Mouse (Mus musculus) bone marrow, adult 2 months (tissue): ENCODE data around the gene Arhgap25. TPM values are rescaled to one million over a fixed set of nuclear protein-coding genes. Genes with fewer than 3 reads are reported as not detected.
"Not testable (repeated sequence)": the region's sequence is repeated elsewhere in the genome, so short reads cannot be mapped to it uniquely, and the experiment has no call there.

Experiments used
- H3K27ac ChIP-seq: fragments of 200-500 bp; 2 replicates; pipeline ENCODE4 v1.5.1; 2012; ENCODE audit warnings: low read depth, mild to moderate bottlenecking, control low read depth, inconsistent platforms, low read length; ENCODE audit not compliant: control insufficient read depth, poor library complexity, insufficient read depth
- H3K4me1 ChIP-seq: fragments of 200-500 bp; 2 replicates; pipeline ENCODE4 v1.6.1; 2011; ENCODE audit warnings: low read length; ENCODE audit not compliant: control insufficient read depth, insufficient read depth
- H3K4me3 ChIP-seq: fragments of 200-500 bp; replicated peaks from 2 replicates; pipeline ENCODE3; 2011; ENCODE audit warnings: mild to moderate bottlenecking, low read depth, low read length, control low read depth; ENCODE audit not compliant: control insufficient read depth
- CTCF ChIP-seq: fragments of 200-500 bp; IDR thresholded peaks from 2 replicates; pipeline ENCODE4 v1.5.1; 2011; ENCODE audit warnings: low read length, control low read depth; ENCODE audit not compliant: control insufficient read depth, insufficient read depth
- POLR2A ChIP-seq: fragments of 200-500 bp; IDR thresholded peaks from 2 replicates; pipeline ENCODE4 v1.6.1; 2011; ENCODE audit warnings: low read depth, mild to moderate bottlenecking, control low read depth, low read length, borderline replicate concordance; ENCODE audit not compliant: control insufficient read depth
- WGBS: fragments of 180-500 bp; shearing (Covaris S2); methylation state at CpG from one replicate; pipeline ENCODE4 v1.1.7; 2018; 5-methylcytosine and 5-hydroxymethylcytosine counted together
- polyA plus RNA-seq: library from polyadenylated mRNA; stranded (reverse); fragments of >200 nt; gene quantifications from 2 replicates; pipeline ENCODE4 v1.2.4, GENCODE M21; 2011; ENCODE audit warnings: low replicate concordance; ENCODE audit not compliant: missing spikeins, insufficient read depth, insufficient read length

Gene Arhgap25
- 9.9 and 24.4 TPM in 2 replicates for polyA plus RNA-seq

DNA sequence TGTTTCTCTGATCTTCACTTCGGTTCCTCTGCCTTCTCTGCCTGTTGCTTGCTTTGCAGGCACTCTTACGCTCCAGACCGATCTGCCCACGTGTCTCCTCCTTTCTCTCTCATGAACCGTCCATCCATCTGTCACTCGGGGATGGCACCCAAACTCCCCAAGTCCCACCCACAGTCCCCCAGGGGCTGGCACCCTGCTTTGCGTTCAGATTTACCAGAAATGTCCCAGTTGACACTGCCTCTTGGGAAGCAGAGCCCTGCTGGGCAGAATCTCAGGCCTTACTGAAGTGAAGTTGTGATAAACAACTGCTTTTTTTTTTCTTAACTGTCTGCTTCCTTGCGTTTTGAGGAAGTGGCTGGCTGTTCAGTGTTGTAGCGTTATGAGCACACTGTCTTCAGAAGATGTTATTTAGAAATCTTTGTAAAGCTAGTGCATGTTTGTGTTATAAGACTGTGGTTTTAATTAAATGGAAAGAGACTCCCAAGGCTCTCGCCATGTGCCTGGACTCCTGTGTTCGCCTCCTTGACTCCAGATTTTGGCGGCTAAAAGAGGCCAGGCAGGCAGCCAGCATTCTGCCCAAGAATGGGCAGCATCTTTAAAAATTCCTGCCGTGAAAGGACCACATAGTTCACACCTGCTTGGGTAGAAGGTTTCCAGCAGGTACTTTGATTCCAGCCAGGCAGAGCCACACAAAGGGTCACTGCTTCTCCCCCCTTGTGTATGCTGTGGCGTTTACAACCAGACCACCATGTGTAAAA is at the start of gene Arhgap25:
Gene Arhgap25 (minus strand): TSS at position 307 of the 758 bp plus-strand sequence.
- 3% methylated on average over 14 of the region's 14 CpGs for WGBS
- TF ChIP-seq POLR2A (0 out of 2 replicates have a peak, but pooled peaks have one; percentile 5), CTCF (no peak)
- peak within 1 kb of the TSS; percentile 92 for H3K27ac ChIP-seq
- H3K4me3 ChIP-seq = peak within 1 kb of the TSS; percentile 81
- H3K4me1 ChIP-seq = peaks cover 11% of the 10 kb centered on the region

DNA sequence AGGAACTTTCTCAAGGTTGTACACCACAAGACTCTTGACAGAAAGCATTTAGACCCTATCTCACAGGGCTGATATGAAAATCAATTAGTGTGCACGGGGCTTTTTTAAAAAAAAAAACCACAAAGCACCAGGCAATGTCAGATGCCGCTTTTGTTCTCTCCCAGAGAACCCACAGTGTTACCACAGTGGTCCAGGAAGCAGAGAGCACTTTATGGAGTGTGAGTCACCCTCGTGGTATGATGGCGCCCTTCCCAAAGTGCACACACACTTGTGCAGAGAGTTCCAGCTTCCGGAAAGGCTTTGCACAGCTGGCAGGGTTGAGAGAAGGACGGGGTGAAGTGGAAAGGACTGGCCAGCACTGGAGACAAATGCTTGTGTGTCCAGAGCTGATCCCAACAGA is 49.4 kb upstream of the Arhgap25 start:
- Histone ChIP-seq H3K4me3 (no peak overlapping the region), H3K27ac (0 out of 2 replicates have a peak overlapping the region, but pooled peaks have one; percentile 64), H3K4me1 (peaks cover 1% of the 10 kb centered on the region; the same call in 1 of the 2 replicates)
- 2% methylated on average over 6 of the region's 6 CpGs for WGBS
- no peak for TF ChIP-seq CTCF
- TF ChIP-seq POLR2A = no peak

DNA sequence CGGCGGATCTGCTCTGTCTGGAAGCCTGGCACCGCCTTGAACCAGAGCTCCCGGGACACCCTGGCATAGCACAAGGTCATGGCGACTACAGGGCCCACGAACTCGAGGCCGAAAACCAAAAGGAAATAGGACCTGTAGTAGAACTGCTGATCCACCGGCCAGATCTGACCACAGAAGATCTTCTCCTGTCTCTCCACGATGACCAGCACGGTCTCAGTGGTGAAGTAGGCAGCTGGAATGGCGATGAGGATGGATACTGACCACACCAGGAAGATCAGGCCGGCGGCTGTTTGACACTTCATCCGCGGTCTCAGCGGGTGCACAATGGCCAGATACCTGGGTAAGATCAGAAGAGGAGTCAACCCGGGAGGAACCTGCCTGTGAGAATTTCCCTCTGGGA is 48.5 kb upstream of the Arhgap25 start:
- Histone ChIP-seq H3K27ac (no peak overlapping the region), H3K4me1 (peaks cover 1% of the 10 kb centered on the region; the same call in 1 of the 2 replicates), H3K4me3 (no peak overlapping the region)
- WGBS = 87% methylated on average over 18 of the region's 18 CpGs
- no peak for TF ChIP-seq CTCF
- no peak for TF ChIP-seq POLR2A

DNA sequence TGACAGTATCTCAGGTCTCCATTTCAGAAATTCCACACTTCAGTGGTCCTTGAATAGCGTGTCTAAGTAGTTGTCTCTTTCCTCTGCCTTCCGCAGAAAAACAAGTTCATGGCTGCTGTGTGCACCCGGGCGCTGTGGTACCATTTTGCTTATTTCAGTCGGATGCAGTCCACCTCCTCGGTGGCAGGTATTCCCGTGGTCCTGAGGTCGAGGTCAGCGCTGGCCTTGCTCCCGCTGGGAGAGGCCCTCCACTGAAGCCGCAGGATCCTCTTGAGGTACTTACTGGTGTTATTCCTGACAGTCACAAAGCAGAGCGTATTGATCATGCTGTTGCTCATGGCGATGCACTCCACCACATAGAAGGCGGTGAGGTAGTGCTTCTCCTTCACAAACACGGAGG is 48.0 kb upstream of the Arhgap25 start:
- Histone ChIP-seq H3K4me1 (peaks cover 1% of the 10 kb centered on the region; the same call in 1 of the 2 replicates), H3K27ac (no peak overlapping the region), H3K4me3 (no peak overlapping the region)
- 90% methylated on average over 15 of the region's 15 CpGs for WGBS
- TF ChIP-seq POLR2A (no peak), CTCF (no peak)

DNA sequence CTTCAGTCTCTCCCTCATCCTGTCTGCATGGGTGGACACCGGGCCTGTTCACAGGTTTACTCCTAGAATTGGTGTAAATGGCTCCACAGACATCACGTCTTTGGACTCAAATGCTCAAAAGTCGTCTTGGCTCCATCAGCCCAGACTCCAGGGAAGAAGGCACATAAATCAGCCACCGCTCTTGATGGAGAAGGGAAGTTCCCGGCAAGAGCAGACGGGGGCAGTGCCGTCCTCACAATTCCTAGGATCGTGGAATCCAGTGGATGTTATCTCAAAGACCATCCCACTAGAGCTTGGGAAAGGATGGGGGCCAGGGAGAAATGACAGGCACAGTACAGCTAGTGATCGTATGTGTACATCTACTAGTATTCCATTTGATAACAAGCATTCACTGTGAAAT is 45.2 kb upstream of the Arhgap25 start:
- no peak for TF ChIP-seq CTCF
- no peak for TF ChIP-seq POLR2A
- Histone ChIP-seq H3K4me3 (no peak overlapping the region), H3K27ac (no peak overlapping the region), H3K4me1 (no peaks in the 10 kb centered on the region; the same call in 1 of the 2 replicates)
- WGBS = 83% methylated on average over 9 of the region's 9 CpGs

DNA sequence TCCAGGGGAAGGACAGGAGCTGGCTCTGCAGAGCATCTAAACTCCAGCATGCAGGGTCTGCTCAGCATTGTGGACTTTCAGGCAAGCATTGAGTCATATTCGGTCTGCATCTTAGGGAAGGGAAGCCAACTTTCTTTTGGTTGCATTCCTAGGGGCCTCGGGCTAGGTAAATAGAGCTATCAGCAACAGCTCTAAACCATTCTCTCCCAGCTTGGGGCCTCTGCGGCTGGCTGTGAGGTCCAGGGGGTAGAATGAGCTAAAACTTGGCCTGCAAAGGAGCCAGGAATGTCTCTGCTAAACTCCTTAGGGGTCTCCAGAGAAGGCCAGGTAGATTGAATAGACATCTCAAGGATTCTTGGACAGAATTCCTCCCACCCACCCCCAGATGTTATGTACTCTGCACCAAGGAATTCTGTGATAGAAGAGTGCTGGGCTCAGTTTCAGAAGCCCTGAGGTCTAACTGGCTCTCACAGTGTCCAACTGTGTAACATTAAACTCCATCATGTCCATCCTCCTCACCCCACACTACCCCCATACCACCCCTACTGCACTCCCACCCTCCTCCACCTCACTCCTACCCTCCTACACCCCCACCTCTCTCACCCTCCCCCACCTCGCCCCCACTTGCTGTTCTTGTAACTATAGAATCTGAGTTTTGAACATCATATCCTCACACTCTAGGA is 43.7 kb upstream of the Arhgap25 start:
- no peak overlapping the region for H3K4me3 ChIP-seq

DNA sequence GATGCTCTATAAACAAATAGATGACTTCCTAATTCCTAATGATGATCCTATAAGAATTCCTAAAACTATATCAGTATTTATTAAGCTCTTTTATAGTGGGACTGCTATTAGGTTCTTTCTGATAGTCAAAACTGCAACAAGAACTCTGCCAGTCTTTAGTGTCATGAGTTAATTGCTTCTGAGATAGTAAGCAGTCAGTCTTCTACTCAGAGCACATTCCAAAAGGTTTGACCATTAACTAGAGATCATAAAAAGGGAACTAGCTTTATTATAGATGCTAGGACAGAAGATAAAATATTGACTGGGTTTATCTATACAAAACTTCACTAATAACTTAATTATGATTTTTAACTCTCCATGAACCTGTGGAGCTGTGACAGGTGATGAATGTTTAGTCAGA is 38.8 kb upstream of the Arhgap25 start:
- H3K4me3 ChIP-seq, H3K27ac ChIP-seq, H3K4me1 ChIP-seq: not testable (repeated sequence)

More for the DNA sequence above, 43.7 kb upstream of the Arhgap25 start:
- Histone ChIP-seq H3K27ac (no peak overlapping the region), H3K4me1 (no peaks in the 10 kb centered on the region)
- TF ChIP-seq POLR2A (no peak), CTCF (no peak)
- 78% methylated on average over 4 of the region's 4 CpGs for WGBS

DNA sequence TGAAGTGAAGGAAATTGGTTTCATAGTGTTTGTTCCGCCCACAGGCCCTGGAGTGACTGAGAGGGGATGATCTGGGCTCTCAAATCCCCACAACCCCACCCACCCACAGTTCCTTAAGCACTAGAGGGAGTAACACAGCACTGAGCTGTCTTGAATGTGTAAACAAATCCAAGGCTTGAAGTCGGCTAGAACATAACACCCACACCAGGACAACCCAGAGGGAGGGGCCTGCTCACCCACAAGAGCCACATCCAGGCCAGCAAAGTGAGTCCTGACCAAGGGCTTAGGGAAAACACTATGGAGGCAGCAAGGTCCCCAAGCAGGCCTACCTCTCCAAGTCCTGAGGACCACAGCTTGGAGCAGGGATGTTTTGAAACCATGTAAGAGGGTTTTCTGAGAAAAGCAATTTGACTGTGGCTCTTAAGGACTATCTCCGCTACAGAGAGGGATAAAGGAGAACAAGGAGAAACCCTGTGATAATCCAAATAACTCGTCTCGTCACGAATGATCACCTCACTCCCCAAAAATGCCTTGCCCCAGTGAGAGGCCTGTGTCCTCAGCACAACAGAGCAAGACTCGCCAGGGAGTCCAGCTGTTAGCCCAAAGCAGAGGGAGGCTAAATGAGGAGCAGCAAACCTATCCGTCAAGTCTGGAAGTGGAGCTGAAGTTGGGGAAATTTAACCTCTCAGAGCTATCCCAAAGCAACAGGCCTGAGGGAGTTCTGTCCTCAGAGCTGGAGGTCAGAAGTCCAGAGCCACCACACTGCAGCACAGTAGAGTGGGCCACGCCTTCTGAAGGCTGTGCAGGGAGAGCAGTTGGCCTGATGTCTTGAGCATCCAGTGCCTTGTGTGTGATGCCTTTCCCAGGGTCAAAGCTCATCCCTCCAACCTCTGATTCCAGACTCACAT is 34.9 kb upstream of the Arhgap25 start:
- H3K27ac ChIP-seq = no peak overlapping the region
- TF ChIP-seq POLR2A (no peak), CTCF (no peak)
- no peaks in the 10 kb centered on the region; the same call in 1 of the 2 replicates for H3K4me1 ChIP-seq
- 76% methylated on average over 9 of the region's 9 CpGs for WGBS
- no peak overlapping the region for H3K4me3 ChIP-seq
